In genomic region chr9:21248326-21248725, GRCm38 (mm10) we compare ENCODE assay signal across 8 mouse cellular contexts. TPM values are rescaled to one million over a fixed set of nuclear protein-coding genes. Genes with fewer than 3 reads are reported as not detected.
DNase-seq lines count a peak whose midpoint lies in the region; ATAC-seq and TF ChIP-seq lines count a peak whose summit lies in the region.

Gene S1pr5 (minus strand): TSS chr9:21248443.

- peak in 1 of 2 experiments; percentile 25 for DNase-seq in layer of hippocampus, adult 2 months (ENCODE audit: low spot score in 2 of 2)
- DNase-seq in layer of hippocampus, postnatal 14 days (ENCODE audit: low spot score in 2 of 2) = no peak
- DNase-seq in heart, postnatal 10 days = peak; percentile 51 to 52
- DNase-seq in layer of hippocampus, adult 8-10 months (ENCODE audit: low spot score in 2 of 2) = peak in 1 of 2 experiments; percentile 55
- DNase-seq in lung, postnatal 36 days = peak; percentile 77
- no peak for DNase-seq in thymus, adult 18-20 months
- DNase-seq in thymus, postnatal 14 days = no peak

- TF ChIP-seq CTCF in layer of hippocampus, adult 2 months (conservative IDR thresholded peaks at IDR 0.05) = no peak

- peak within 1 kb of the TSS; percentile 27; the same call in 1 of the 2 replicates for H3K4me3 ChIP-seq in layer of hippocampus, adult 2 months

- peak within 1 kb of the TSS; percentile 82 for H3K27ac ChIP-seq in layer of hippocampus, adult 2 months

- intact Hi-C loops in heart, postnatal 10 days (cut with DNase I) = no loop called here

- peak; percentile 37 for ATAC-seq in common myeloid progenitor, adult 5-6 weeks (replicated peaks; ENCODE audit: low read depth, poor library complexity, severe bottlenecking)

RNA-seq across cellular contexts. Expression of gene S1pr5, which starts in this region (rescaled TPM):
- 10 to 100 TPM; 10.6 to 10.9 TPM for total RNA-seq in layer of hippocampus, adult 2 months (2021)
- total RNA-seq in layer of hippocampus, postnatal 14 days (2021) = 1 to 10 TPM; 8.8 to 9.7 TPM
- 0.09 TPM in 1 of 2 replicates, not detected in the other for total RNA-seq in common myeloid progenitor, adult 5-6 weeks (2017)
- total RNA-seq in heart, postnatal 10 days (2021) = under 1 TPM; 0.41 to 0.50 TPM
- 10 to 100 TPM; 11.3 to 19.1 (median 14.6) TPM for total RNA-seq in layer of hippocampus, adult 8-10 months (2022)

Comparison
In these comparisons a context has a peak if more than half of its experiments do, and no peak if none do; other contexts are left out.
1. Peak in ATAC-seq in common myeloid progenitor, adult 5-6 weeks; RNA of the gene not detected or under 1 TPM.
2. Peak in DNase-seq in heart, postnatal 10 days; RNA of the gene not detected or under 1 TPM.